Mouse (Mus musculus) myocyte (in vitro differentiated cells): ENCODE results near the gene Rtel1. TPM values are rescaled to one million over a fixed set of nuclear protein-coding genes. Genes with fewer than 3 reads are reported as not detected.

Experiments
- H3K27me3 ChIP-seq: one replicate; pipeline ENCODE4 v1.6.1; 2011; ENCODE audit not compliant: control insufficient read depth, insufficient read depth, insufficient read length
- H3K36me3 ChIP-seq: one replicate; pipeline ENCODE4 v1.6.1; 2011; ENCODE audit not compliant: control insufficient read depth, insufficient read depth
- H3K4me2 ChIP-seq: one replicate; pipeline ENCODE4 v1.6.1; 2011; ENCODE audit warnings: low read depth, control low read depth
- H3K4me3 ChIP-seq: one replicate; pipeline ENCODE4 v1.5.1; 2011; ENCODE audit warnings: mild to moderate bottlenecking, control low read depth, moderate library complexity
- H3K79me2 ChIP-seq: one replicate; pipeline ENCODE4 v1.6.1; 2011; ENCODE audit not compliant: control insufficient read depth, insufficient read depth
- H3ac ChIP-seq: one replicate; pipeline ENCODE4 v1.6.1; 2011; ENCODE audit not compliant: control insufficient read depth, insufficient read length
- CEBPB ChIP-seq: IDR thresholded peaks from 2 replicates; pipeline ENCODE4 v1.6.1; 2011; ENCODE audit warnings: mild to moderate bottlenecking, moderate library complexity; ENCODE audit not compliant: poor library complexity, insufficient read depth, severe bottlenecking
- E2F4 ChIP-seq: IDR thresholded peaks from one replicate; pipeline ENCODE4 v1.6.1; 2011; ENCODE audit warnings: mild to moderate bottlenecking, control low read depth, moderate library complexity; ENCODE audit not compliant: insufficient read depth
- MAX ChIP-seq: IDR thresholded peaks from one replicate; pipeline ENCODE4 v1.6.1; 2011; ENCODE audit warnings: low read depth, mild to moderate bottlenecking, control low read depth
- MYOD1 ChIP-seq, 3 experiments: IDR thresholded peaks; one replicate each; pipeline ENCODE4 v1.6.1; 2011; ENCODE audit warnings: control low read depth in 2 of 3, low read depth in 2 of 3, mild to moderate bottlenecking in 2 of 3, moderate library complexity in 1 of 3; ENCODE audit not compliant: insufficient read length in 2 of 3, control insufficient read depth in 1 of 3
- MYOG ChIP-seq, 3 experiments: IDR thresholded peaks; one replicate each; pipeline ENCODE4 v1.6.1; 2011; ENCODE audit warnings: control low read depth in 2 of 3, low read depth in 2 of 3, mild to moderate bottlenecking in 2 of 3; ENCODE audit not compliant: insufficient read length in 2 of 3, control insufficient read depth in 1 of 3, insufficient read depth in 1 of 3
- POLR2A ChIP-seq: IDR thresholded peaks from one replicate; pipeline ENCODE4 v1.6.1; 2011; ENCODE audit warnings: low read depth, mild to moderate bottlenecking, control low read depth, moderate library complexity; ENCODE audit not compliant: insufficient read length
- POLR2AphosphoS2 ChIP-seq: IDR thresholded peaks from one replicate; pipeline ENCODE4 v1.6.1; 2011; ENCODE audit warnings: low read depth, control low read depth; ENCODE audit not compliant: insufficient read length
- REST ChIP-seq: IDR thresholded peaks from one replicate; pipeline ENCODE4 v1.6.1; 2011; ENCODE audit warnings: mild to moderate bottlenecking, control low read depth, moderate library complexity; ENCODE audit not compliant: insufficient read depth, insufficient read length
- SRF ChIP-seq: IDR thresholded peaks from one replicate; pipeline ENCODE4 v1.6.1; 2011; ENCODE audit warnings: low read depth; ENCODE audit not compliant: control insufficient read depth, insufficient read length
- TCF12 ChIP-seq: IDR thresholded peaks from one replicate; pipeline ENCODE4 v1.6.1; 2011; ENCODE audit warnings: mild to moderate bottlenecking, control low read depth; ENCODE audit not compliant: poor library complexity, insufficient read depth, severe bottlenecking
- TCF3 ChIP-seq: IDR thresholded peaks from one replicate; pipeline ENCODE4 v1.6.1; 2011; ENCODE audit warnings: low read depth, control low read depth; ENCODE audit not compliant: insufficient read length
- USF1 ChIP-seq: IDR thresholded peaks from one replicate; pipeline ENCODE4 v1.6.1; 2011; ENCODE audit warnings: low read depth, mild to moderate bottlenecking, control low read depth, moderate library complexity
- polyA plus RNA-seq: library from polyadenylated mRNA; unstranded; fragments of >200 nt; fragmentation: generic; extraction: Trizol; gene quantifications from one replicate; pipeline ENCODE4 v1.2.1, GENCODE M21; 2012; ENCODE audit warnings: missing spikeins

The Rtel1 gene
- polyA plus RNA-seq, 1 experiment, result 23.6 TPM

DNA sequence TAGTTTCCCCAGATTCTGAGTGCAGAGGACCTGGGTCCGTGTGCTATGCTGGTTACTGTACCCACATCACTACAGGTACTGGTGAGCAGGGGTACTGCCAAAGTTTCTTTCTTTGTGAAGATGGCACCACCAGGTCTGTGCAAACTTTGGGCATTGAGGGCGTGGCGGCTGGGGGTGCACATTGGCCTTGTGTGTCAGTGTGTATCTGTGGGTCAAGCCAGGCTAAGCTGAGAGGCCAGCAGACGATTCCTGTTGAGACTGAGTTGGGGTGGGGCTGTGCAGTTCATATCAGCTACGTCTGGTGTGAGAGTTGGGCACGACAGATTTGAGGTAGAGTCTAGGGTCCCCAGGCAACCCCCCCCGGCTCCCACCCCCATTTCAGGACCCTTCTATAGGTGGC, 64.9 kb downstream of the Rtel1 start:
- no peak overlapping the region for H3K4me2 ChIP-seq
- H3K36me3 ChIP-seq, result peaks cover 9% of the 10 kb centered on the region
- no peaks in the 10 kb centered on the region for H3K79me2 ChIP-seq
- H3ac ChIP-seq, result no peak overlapping the region
- TF ChIP-seq TCF12 (no peak), MYOD1 (IDR thresholded peaks at IDR 0.05; ENCODE audit: control insufficient read depth in 1 of 3, insufficient read length in 2 of 3, low read depth in 2 of 3) (no peak), POLR2AphosphoS2 (no peak), CEBPB (no peak), MYOG (IDR thresholded peaks at IDR 0.05; ENCODE audit: control insufficient read depth in 1 of 3, insufficient read depth in 1 of 3, insufficient read length in 2 of 3, low read depth in 2 of 3) (no peak), POLR2A (no peak), SRF (no peak), MAX (no peak), USF1 (no peak), E2F4 (no peak), TCF3 (no peak), REST (no peak)
- H3K4me3 ChIP-seq, result no peak overlapping the region
- no peaks in the 10 kb centered on the region for H3K27me3 ChIP-seq

DNA sequence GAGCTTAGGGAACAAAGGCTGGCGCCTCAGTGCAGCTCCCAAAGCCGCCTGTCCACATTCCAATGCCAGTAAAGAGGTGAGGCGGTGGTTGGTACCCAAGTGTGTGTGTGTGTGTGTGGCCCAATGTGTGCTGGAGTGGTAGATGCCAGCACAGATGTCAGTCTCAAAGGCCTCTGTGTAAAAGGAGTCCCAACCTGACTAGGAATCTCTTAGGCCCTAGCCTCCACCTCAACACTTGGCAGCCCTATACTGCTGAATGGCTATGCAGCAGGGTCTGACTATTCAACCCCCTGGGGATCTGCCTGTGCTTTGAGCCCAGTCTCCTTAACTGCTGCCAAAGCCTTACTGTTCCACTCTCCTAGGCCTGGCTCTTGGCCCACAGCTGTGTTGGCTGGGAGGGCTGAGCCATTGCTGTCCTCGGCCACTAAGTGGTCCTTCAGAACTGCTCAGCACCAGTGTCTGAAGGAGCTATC, 65.4 kb downstream of the Rtel1 start:
- Histone ChIP-seq H3K4me2 (no peak overlapping the region), H3ac (no peak overlapping the region), H3K27me3 (no peaks in the 10 kb centered on the region)

DNA sequence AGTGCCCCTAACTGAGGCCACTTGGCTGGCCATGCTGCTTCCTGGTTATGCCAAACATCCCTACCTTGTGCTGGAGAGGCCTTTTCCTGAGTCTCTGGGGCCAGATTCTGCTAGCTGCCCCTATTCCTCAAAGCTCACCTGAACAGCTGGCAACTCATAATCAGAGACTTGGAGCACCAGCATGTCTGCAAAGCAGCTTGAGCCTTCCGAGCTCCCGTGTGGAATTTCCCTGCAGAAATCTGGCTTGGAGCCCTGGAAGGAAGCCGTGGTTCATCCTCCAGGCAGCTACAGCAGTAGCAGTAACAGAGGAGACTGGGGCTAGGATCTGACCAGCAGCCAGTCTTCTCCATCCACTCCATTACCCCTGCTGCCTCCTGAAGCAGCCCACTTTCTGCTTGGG, 66.3 kb downstream of the Rtel1 start:
- no peak overlapping the region for H3ac ChIP-seq
- peaks cover 9% of the 10 kb centered on the region for H3K36me3 ChIP-seq
- no peaks in the 10 kb centered on the region for H3K27me3 ChIP-seq
- no peak overlapping the region for H3K4me3 ChIP-seq
- no peak overlapping the region for H3K4me2 ChIP-seq
- H3K79me2 ChIP-seq, result no peaks in the 10 kb centered on the region
- TF ChIP-seq CEBPB (no peak), MYOD1 (IDR thresholded peaks at IDR 0.05; ENCODE audit: control insufficient read depth in 1 of 3, insufficient read length in 2 of 3, low read depth in 2 of 3) (no peak), REST (no peak), TCF12 (no peak), MYOG (IDR thresholded peaks at IDR 0.05; ENCODE audit: control insufficient read depth in 1 of 3, insufficient read depth in 1 of 3, insufficient read length in 2 of 3, low read depth in 2 of 3) (no peak), USF1 (no peak), SRF (no peak), POLR2AphosphoS2 (no peak), TCF3 (no peak), E2F4 (no peak), MAX (no peak)

More for the DNA sequence above, 65.4 kb downstream of the Rtel1 start:
- Histone ChIP-seq H3K4me3 (no peak overlapping the region), H3K79me2 (no peaks in the 10 kb centered on the region), H3K36me3 (peaks cover 9% of the 10 kb centered on the region)
- TF ChIP-seq POLR2A (no peak), TCF12 (no peak), MYOG (IDR thresholded peaks at IDR 0.05; ENCODE audit: control insufficient read depth in 1 of 3, insufficient read depth in 1 of 3, insufficient read length in 2 of 3, low read depth in 2 of 3) (no peak), USF1 (no peak), REST (no peak), MYOD1 (IDR thresholded peaks at IDR 0.05; ENCODE audit: control insufficient read depth in 1 of 3, insufficient read length in 2 of 3, low read depth in 2 of 3) (no peak), TCF3 (no peak), MAX (no peak), SRF (no peak), POLR2AphosphoS2 (no peak), CEBPB (no peak), E2F4 (no peak)

DNA sequence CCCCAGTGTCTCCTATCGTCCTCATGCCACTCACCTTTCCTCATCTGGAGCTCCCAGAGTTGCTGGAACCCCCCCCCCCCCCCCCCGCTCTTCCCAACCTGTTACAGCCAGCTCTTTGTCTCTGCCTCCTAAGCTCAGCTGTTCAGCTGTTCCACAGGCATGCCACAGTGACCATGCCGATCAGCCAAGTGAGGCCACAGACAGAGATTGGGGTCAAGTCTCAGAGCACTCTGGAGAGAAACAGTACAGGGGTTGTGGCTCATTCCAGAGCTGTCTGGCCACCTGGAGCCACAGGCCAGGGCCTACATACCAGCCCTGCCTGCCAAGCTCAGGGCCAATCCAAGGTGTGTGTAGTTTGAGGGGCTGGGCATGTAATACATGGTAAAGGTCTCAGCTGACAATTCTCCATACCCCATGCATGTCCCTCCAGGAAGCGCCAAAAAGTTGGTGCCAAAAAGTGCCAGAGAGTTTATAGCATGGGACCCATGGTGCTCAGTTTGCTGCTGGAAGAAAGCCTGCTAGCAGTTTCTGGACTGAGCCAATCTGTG, 67.2 kb downstream of the Rtel1 start:
- TF ChIP-seq MYOG (IDR thresholded peaks at IDR 0.05; ENCODE audit: control insufficient read depth in 1 of 3, insufficient read depth in 1 of 3, insufficient read length in 2 of 3, low read depth in 2 of 3) (peak in 2 of 3 experiments; percentile 73 to 89), MYOD1 (IDR thresholded peaks at IDR 0.05; ENCODE audit: control insufficient read depth in 1 of 3, insufficient read length in 2 of 3, low read depth in 2 of 3) (peak in 2 of 3 experiments; percentile 72 to 77), POLR2A (no peak), TCF12 (no peak)
- Histone ChIP-seq H3K79me2 (no peaks in the 10 kb centered on the region), H3K4me2 (no peak overlapping the region), H3ac (no peak overlapping the region), H3K4me3 (no peak overlapping the region), H3K27me3 (no peaks in the 10 kb centered on the region), H3K36me3 (peaks cover 9% of the 10 kb centered on the region)
